Mouse (Mus musculus) liver, embryonic 16.5 days (tissue): Measurements from ENCODE around the gene Kcnb1. TPM values are rescaled to one million over a fixed set of nuclear protein-coding genes. Genes with fewer than 3 reads are reported as not detected.

Experiments
- ATAC-seq: fragments of 200-750 bp; cut with Nextera tagmentation; 2 replicates; pipeline ENCODE4 v1.8.0; 2017; ENCODE audit warnings: low read depth, mild to moderate bottlenecking, moderate number of reproducible peaks, moderate library complexity
- H3K27ac ChIP-seq: fragments of 300-500 bp; sonication (generic); 2 replicates; pipeline ENCODE4 v1.5.1; 2014; ENCODE audit warnings: mild to moderate bottlenecking, low read length
- H3K27me3 ChIP-seq: fragments of 300-500 bp; sonication (generic); 2 replicates; pipeline ENCODE4 v1.6.1; 2014; ENCODE audit warnings: low read depth, low read length, mixed read lengths; ENCODE audit not compliant: control insufficient read depth, insufficient read depth
- H3K36me3 ChIP-seq: fragments of 300-500 bp; sonication (generic); 2 replicates; pipeline ENCODE4 v1.6.1; 2014; ENCODE audit warnings: mild to moderate bottlenecking; ENCODE audit not compliant: control insufficient read depth, insufficient read depth
- H3K4me1 ChIP-seq: fragments of 300-500 bp; sonication (generic); 2 replicates; pipeline ENCODE4 v1.6.1; 2014; ENCODE audit warnings: low read depth, low read length, mixed read lengths; ENCODE audit not compliant: control insufficient read depth
- H3K4me2 ChIP-seq: fragments of 300-500 bp; sonication (generic); 2 replicates; pipeline ENCODE4 v1.6.1; 2014; ENCODE audit warnings: low read depth, low read length, mixed read lengths
- H3K4me3 ChIP-seq: fragments of 300-500 bp; sonication (generic); 2 replicates; pipeline ENCODE4 v1.5.1; 2014; ENCODE audit warnings: low read depth, mild to moderate bottlenecking, low read length
- H3K9ac ChIP-seq: fragments of 300-500 bp; sonication (generic); 2 replicates; pipeline ENCODE4 v1.6.1; 2014; ENCODE audit warnings: low read depth, low read length
- H3K9me3 ChIP-seq: fragments of 300-500 bp; sonication (generic); replicated peaks from 2 replicates; pipeline ENCODE4 v1.6.1; 2016; ENCODE audit warnings: low read length; ENCODE audit not compliant: control insufficient read depth
- WGBS: fragments of 180-500 bp; shearing (Covaris S2); extraction: QIAGEN DNeasy Blood & Tissue Kit; methylation state at CpG from one replicate; pipeline ENCODE4 v1.1.7; 2014; ENCODE audit not compliant: insufficient replicate concordance; 5-methylcytosine and 5-hydroxymethylcytosine counted together
- polyA plus RNA-seq: library from polyadenylated mRNA; unstranded; fragments of >200 nt; fragmentation: Nextera tagmentation; extraction: Ambion mirVana; gene quantifications from 2 replicates; pipeline ENCODE4 v1.2.1, GENCODE M21; 2015

The Kcnb1 gene
- polyA plus RNA-seq, 1 experiment from 2014 or later: 0.14 TPM

- no peak overlapping the region for H3K4me3 ChIP-seq
- no peaks in the 10 kb centered on the region for H3K36me3 ChIP-seq
- no peaks in the 10 kb centered on the region for H3K9me3 ChIP-seq
- 52% methylated on average over 3 of the region's 3 CpGs for WGBS
- H3K4me1 ChIP-seq: peaks cover 3% of the 10 kb centered on the region
- H3K27ac ChIP-seq: no peak overlapping the region
- H3K27me3 ChIP-seq: peaks cover 36% of the 10 kb centered on the region
- H3K9ac ChIP-seq: no peak overlapping the region
- H3K4me2 ChIP-seq: no peak overlapping the region
- no peak for ATAC-seq
These were observed 3.4 kb upstream of the Kcnb1 start for GRCm38 (mm10) chr2:167193361-167193760.

- H3K9me3 ChIP-seq: no peaks in the 10 kb centered on the region
- H3K9ac ChIP-seq: no peak overlapping the region
- no peak overlapping the region for H3K27ac ChIP-seq
- H3K36me3 ChIP-seq: no peaks in the 10 kb centered on the region
- H3K4me1 ChIP-seq: peaks cover 3% of the 10 kb centered on the region
- H3K4me2 ChIP-seq: peak overlapping the region; percentile 61
- H3K4me3 ChIP-seq: peak overlapping the region; percentile 59
- peaks cover 59% of the 10 kb centered on the region for H3K27me3 ChIP-seq
- ATAC-seq: no peak
- WGBS: 3% methylated on average over 57 of the region's 91 CpGs
These were observed 472 bp downstream of the Kcnb1 start for GRCm38 (mm10) chr2:167189291-167190075.

- peak overlapping the region; percentile 61 for H3K4me2 ChIP-seq
- H3K9me3 ChIP-seq: no peaks in the 10 kb centered on the region
- peaks cover 3% of the 10 kb centered on the region for H3K4me1 ChIP-seq
- H3K4me3 ChIP-seq: peak overlapping the region; percentile 59
- H3K36me3 ChIP-seq: no peaks in the 10 kb centered on the region
- H3K27me3 ChIP-seq: peaks cover 59% of the 10 kb centered on the region
- H3K9ac ChIP-seq: no peak overlapping the region
- no peak overlapping the region for H3K27ac ChIP-seq
- ATAC-seq: peak; percentile 68
- WGBS: 13% methylated on average over 78 of the region's 83 CpGs
These were observed 1.4 kb downstream of the Kcnb1 start for GRCm38 (mm10) chr2:167188315-167189207.

- Histone ChIP-seq H3K4me3 (no peak overlapping the region), H3K36me3 (no peaks in the 10 kb centered on the region), H3K4me1 (peaks cover 3% of the 10 kb centered on the region), H3K4me2 (no peak overlapping the region), H3K27me3 (peaks cover 59% of the 10 kb centered on the region), H3K9me3 (no peaks in the 10 kb centered on the region), H3K9ac (no peak overlapping the region), H3K27ac (no peak overlapping the region)
- 77% methylated on average over 5 of the region's 5 CpGs for WGBS
- no peak for ATAC-seq
These were observed 2.8 kb downstream of the Kcnb1 start for GRCm38 (mm10) chr2:167187119-167187518.

- Histone ChIP-seq H3K27ac (no peak overlapping the region), H3K36me3 (no peaks in the 10 kb centered on the region)
- 33% methylated on average over 10 of the region's 10 CpGs for WGBS
These were observed 3.4 kb downstream of the Kcnb1 start for GRCm38 (mm10) chr2:167186544-167186943.

GRCm38 (mm10) chr2:167186003-167186402 lies 4.0 kb downstream of the Kcnb1 start:
- Histone ChIP-seq H3K9ac (no peak overlapping the region), H3K4me3 (no peak overlapping the region), H3K27me3 (peaks cover 49% of the 10 kb centered on the region), H3K4me2 (no peak overlapping the region), H3K36me3 (no peaks in the 10 kb centered on the region), H3K9me3 (no peaks in the 10 kb centered on the region), H3K4me1 (peaks cover 3% of the 10 kb centered on the region), H3K27ac (no peak overlapping the region)
- no peak for ATAC-seq
- WGBS: 49% methylated on average over 13 of the region's 13 CpGs

More at GRCm38 (mm10) chr2:167186544-167186943, 3.4 kb downstream of the Kcnb1 start:
- Histone ChIP-seq H3K4me1 (peaks cover 3% of the 10 kb centered on the region), H3K9me3 (no peaks in the 10 kb centered on the region), H3K4me3 (no peak overlapping the region), H3K4me2 (no peak overlapping the region), H3K27me3 (peaks cover 55% of the 10 kb centered on the region), H3K9ac (no peak overlapping the region)
- ATAC-seq: no peak

- peaks cover 44% of the 10 kb centered on the region for H3K27me3 ChIP-seq
- H3K4me1 ChIP-seq: peaks cover 3% of the 10 kb centered on the region
- no peaks in the 10 kb centered on the region for H3K9me3 ChIP-seq
- H3K9ac ChIP-seq: no peak overlapping the region
- H3K27ac ChIP-seq: no peak overlapping the region
- WGBS: 48% methylated on average over 2 of the region's 2 CpGs
- no peak overlapping the region for H3K4me3 ChIP-seq
- no peaks in the 10 kb centered on the region for H3K36me3 ChIP-seq
- no peak for ATAC-seq
- H3K4me2 ChIP-seq: no peak overlapping the region
These were observed 4.5 kb downstream of the Kcnb1 start for GRCm38 (mm10) chr2:167185432-167185831.

- H3K9ac ChIP-seq: no peak overlapping the region
- 72% methylated on average over 14 of the region's 14 CpGs for WGBS
- no peak for ATAC-seq
- H3K9me3 ChIP-seq: no peaks in the 10 kb centered on the region
- no peak overlapping the region for H3K4me2 ChIP-seq
- no peaks in the 10 kb centered on the region for H3K4me1 ChIP-seq
- H3K36me3 ChIP-seq: no peaks in the 10 kb centered on the region
- H3K27ac ChIP-seq: no peak overlapping the region
- no peak overlapping the region for H3K4me3 ChIP-seq
- H3K27me3 ChIP-seq: peaks cover 8% of the 10 kb centered on the region
These were observed 8.1 kb downstream of the Kcnb1 start for GRCm38 (mm10) chr2:167181662-167182389.
